Mouse (Mus musculus): Measurements from ENCODE around the gene Ell. TPM values are rescaled to one million over a fixed set of nuclear protein-coding genes. Genes with fewer than 3 reads are reported as not detected.
A peak's percentile ranks its signal among the peaks of the same experiment; 100 is the strongest.

The Ell gene
- polyA plus RNA-seq, 1 experiment, result 27.9 TPM

- TF ChIP-seq POLR2A (IDR thresholded peaks at IDR 0.05; ENCODE audit: borderline replicate concordance, insufficient read depth, low read length), result no peak
- DNase-seq, result no peak
- WGBS, result 94% methylated on average over 12 of the region's 12 CpGs
- Histone ChIP-seq H3K27me3 (ENCODE audit: control insufficient read depth, insufficient read depth, low read length) (no peaks in the 10 kb centered on the region), H3K4me1 (ENCODE audit: control insufficient read depth, insufficient read depth, low read length) (peaks cover 14% of the 10 kb centered on the region; the same call in 1 of the 2 replicates), H3K27ac (ENCODE audit: insufficient read depth, low read length) (no peak overlapping the region), H3K4me3 (replicated peaks; ENCODE audit: insufficient read depth, low read depth, low read length) (no peak overlapping the region)
Measured at GRCm38 (mm10) chr8:70595811-70596210, 56.6 kb downstream of the Ell start.

- H3K4me1 ChIP-seq (ENCODE audit: control insufficient read depth, insufficient read depth, low read length), result peaks cover 14% of the 10 kb centered on the region; the same call in 1 of the 2 replicates
- DNase-seq, result no peak
- H3K27ac ChIP-seq (ENCODE audit: insufficient read depth, low read length), result no peak overlapping the region
- H3K27me3 ChIP-seq (ENCODE audit: control insufficient read depth, insufficient read depth, low read length), result no peaks in the 10 kb centered on the region
- no peak for TF ChIP-seq CTCF (IDR thresholded peaks at IDR 0.05; ENCODE audit: borderline replicate concordance, insufficient read depth, low read depth, low read length)
- no peak for TF ChIP-seq POLR2A (IDR thresholded peaks at IDR 0.05; ENCODE audit: borderline replicate concordance, insufficient read depth, low read length)
- WGBS, result 81% methylated on average over 18 of the region's 18 CpGs
- no peak overlapping the region for H3K4me3 ChIP-seq (replicated peaks; ENCODE audit: insufficient read depth, low read depth, low read length)
Measured at GRCm38 (mm10) chr8:70596216-70596615, 57.0 kb downstream of the Ell start.

GRCm38 (mm10) chr8:70596775-70597416, 57.6 kb downstream of the Ell start:
- H3K27ac ChIP-seq (ENCODE audit: insufficient read depth, low read length), result no peak overlapping the region
- H3K27me3 ChIP-seq (ENCODE audit: control insufficient read depth, insufficient read depth, low read length), result no peaks in the 10 kb centered on the region
- peaks cover 14% of the 10 kb centered on the region; the same call in 1 of the 2 replicates for H3K4me1 ChIP-seq (ENCODE audit: control insufficient read depth, insufficient read depth, low read length)
- peak; percentile 72 to 75 for DNase-seq
- 32% methylated on average over 17 of the region's 17 CpGs for WGBS
- TF ChIP-seq POLR2A (IDR thresholded peaks at IDR 0.05; ENCODE audit: borderline replicate concordance, insufficient read depth, low read length), result no peak
- TF ChIP-seq CTCF (IDR thresholded peaks at IDR 0.05; ENCODE audit: borderline replicate concordance, insufficient read depth, low read depth, low read length), result peak; percentile 37; the same call in 1 of the 2 replicates
- peak overlapping the region; percentile 32 for H3K4me3 ChIP-seq (replicated peaks; ENCODE audit: insufficient read depth, low read depth, low read length)

- TF ChIP-seq CTCF (IDR thresholded peaks at IDR 0.05; ENCODE audit: borderline replicate concordance, insufficient read depth, low read depth, low read length), result no peak
- no peak for TF ChIP-seq POLR2A (IDR thresholded peaks at IDR 0.05; ENCODE audit: borderline replicate concordance, insufficient read depth, low read length)
- Histone ChIP-seq H3K4me1 (ENCODE audit: control insufficient read depth, insufficient read depth, low read length) (peaks cover 14% of the 10 kb centered on the region; the same call in 1 of the 2 replicates), H3K27me3 (ENCODE audit: control insufficient read depth, insufficient read depth, low read length) (no peaks in the 10 kb centered on the region), H3K27ac (ENCODE audit: insufficient read depth, low read length) (peak overlapping the region; percentile 1; the same call in 1 of the 2 replicates), H3K4me3 (replicated peaks; ENCODE audit: insufficient read depth, low read depth, low read length) (peak overlapping the region; percentile 59)
- 18% methylated on average over 66 of the region's 68 CpGs for WGBS
- DNase-seq, result peak in 1 of 2 experiments; percentile 56
Measured at GRCm38 (mm10) chr8:70597417-70598272, 58.4 kb downstream of the Ell start.

GRCm38 (mm10) chr8:70598283-70598682, 59.0 kb downstream of the Ell start:
- peak overlapping the region; percentile 9 for H3K27ac ChIP-seq (ENCODE audit: insufficient read depth, low read length)
- no peaks in the 10 kb centered on the region for H3K27me3 ChIP-seq (ENCODE audit: control insufficient read depth, insufficient read depth, low read length)
- peak; percentile 46; the same call in 1 of the 2 replicates for TF ChIP-seq POLR2A (IDR thresholded peaks at IDR 0.05; ENCODE audit: borderline replicate concordance, insufficient read depth, low read length)
- peak; percentile 75 for TF ChIP-seq CTCF (IDR thresholded peaks at IDR 0.05; ENCODE audit: borderline replicate concordance, insufficient read depth, low read depth, low read length)
- H3K4me3 ChIP-seq (replicated peaks; ENCODE audit: insufficient read depth, low read depth, low read length), result peak overlapping the region; percentile 59
- WGBS, result 3% methylated on average over 29 of the region's 29 CpGs
- peak; percentile 91 to 93 for DNase-seq
- H3K4me1 ChIP-seq (ENCODE audit: control insufficient read depth, insufficient read depth, low read length), result peaks cover 14% of the 10 kb centered on the region; the same call in 1 of the 2 replicates

- no peak for DNase-seq
- WGBS, result 30% methylated on average over 10 of the region's 10 CpGs
- peak overlapping the region; percentile 9; the same call in 1 of the 2 replicates for H3K27ac ChIP-seq (ENCODE audit: insufficient read depth, low read length)
- TF ChIP-seq CTCF (IDR thresholded peaks at IDR 0.05; ENCODE audit: borderline replicate concordance, insufficient read depth, low read depth, low read length), result no peak
- H3K4me1 ChIP-seq (ENCODE audit: control insufficient read depth, insufficient read depth, low read length), result peaks cover 14% of the 10 kb centered on the region; the same call in 1 of the 2 replicates
- H3K27me3 ChIP-seq (ENCODE audit: control insufficient read depth, insufficient read depth, low read length), result no peaks in the 10 kb centered on the region
- peak overlapping the region; percentile 59 for H3K4me3 ChIP-seq (replicated peaks; ENCODE audit: insufficient read depth, low read depth, low read length)
Measured at GRCm38 (mm10) chr8:70598722-70599121, 59.5 kb downstream of the Ell start.

- H3K4me3 ChIP-seq (replicated peaks; ENCODE audit: insufficient read depth, low read depth, low read length), result no peak overlapping the region
- H3K4me1 ChIP-seq (ENCODE audit: control insufficient read depth, insufficient read depth, low read length), result peaks cover 14% of the 10 kb centered on the region; the same call in 1 of the 2 replicates
- peak in 1 of 2 experiments; percentile 28 for DNase-seq
- H3K27me3 ChIP-seq (ENCODE audit: control insufficient read depth, insufficient read depth, low read length), result no peaks in the 10 kb centered on the region
- no peak overlapping the region for H3K27ac ChIP-seq (ENCODE audit: insufficient read depth, low read length)
- 80% methylated on average over 12 of the region's 12 CpGs for WGBS
- TF ChIP-seq CTCF (IDR thresholded peaks at IDR 0.05; ENCODE audit: borderline replicate concordance, insufficient read depth, low read depth, low read length), result no peak
- TF ChIP-seq POLR2A (IDR thresholded peaks at IDR 0.05; ENCODE audit: borderline replicate concordance, insufficient read depth, low read length), result no peak
Measured at GRCm38 (mm10) chr8:70599507-70600290, 60.4 kb downstream of the Ell start.
